In genomic region chr5:74998716-74999512, GRCm38 (mm10) we compare ENCODE assay signal across 8 mouse cellular contexts. TPM values are rescaled to one million over a fixed set of nuclear protein-coding genes. Genes with fewer than 3 reads are reported as not detected.
A peak's percentile ranks its signal among the peaks of the same experiment; 100 is the strongest.
DNase-seq lines count a peak whose midpoint lies in the region; ATAC-seq and TF ChIP-seq lines count a peak whose summit lies in the region.

No protein-coding gene starts in this region.

- no peak overlapping the region for H3K27ac ChIP-seq in kidney, postnatal 0 days
- no peak overlapping the region for H3K27ac ChIP-seq in forebrain, postnatal 0 days (ENCODE audit: low read depth, low read length)
- no peak overlapping the region for H3K27ac ChIP-seq in midbrain, embryonic 16.5 days (ENCODE audit: low read length)

- H3K9me3 ChIP-seq in kidney, postnatal 0 days (replicated peaks; ENCODE audit: low read length): no peaks in the 10 kb centered on the region
- no peaks in the 10 kb centered on the region for H3K9me3 ChIP-seq in forebrain, postnatal 0 days (ENCODE audit: low read length)
- no peaks in the 10 kb centered on the region for H3K9me3 ChIP-seq in midbrain, embryonic 16.5 days (replicated peaks; ENCODE audit: control insufficient read depth, low read length, poor library complexity, severe bottlenecking)

- no peaks in the 10 kb centered on the region for H3K27me3 ChIP-seq in kidney, postnatal 0 days (ENCODE audit: insufficient read depth, low read length)
- H3K27me3 ChIP-seq in forebrain, postnatal 0 days (ENCODE audit: insufficient read depth, low read length): no peaks in the 10 kb centered on the region
- peaks cover 39% of the 10 kb centered on the region for H3K27me3 ChIP-seq in midbrain, embryonic 16.5 days (ENCODE audit: control insufficient read depth, insufficient read depth, low read depth, low read length)

- H3K9ac ChIP-seq in kidney, postnatal 0 days (ENCODE audit: low read depth, low read length): no peak overlapping the region
- no peak overlapping the region for H3K9ac ChIP-seq in forebrain, postnatal 0 days
- H3K9ac ChIP-seq in midbrain, embryonic 16.5 days (ENCODE audit: low read depth, low read length): no peak overlapping the region

- no peak overlapping the region for H3K4me2 ChIP-seq in kidney, postnatal 0 days (ENCODE audit: low read length)
- no peak overlapping the region for H3K4me2 ChIP-seq in forebrain, postnatal 0 days (ENCODE audit: low read depth)
- no peak overlapping the region for H3K4me2 ChIP-seq in midbrain, embryonic 16.5 days (ENCODE audit: low read length)

- 52% methylated on average over 12 of the region's 12 CpGs for WGBS in kidney, postnatal 0 days
- WGBS in forebrain, postnatal 0 days: 15% methylated on average over 12 of the region's 12 CpGs
- 15% methylated on average over 12 of the region's 12 CpGs for WGBS in midbrain, embryonic 16.5 days

- H3K4me1 ChIP-seq in kidney, postnatal 0 days (replicated peaks; ENCODE audit: insufficient read depth, low read length): no peaks in the 10 kb centered on the region
- no peaks in the 10 kb centered on the region for H3K4me1 ChIP-seq in forebrain, postnatal 0 days (ENCODE audit: insufficient read depth)
- H3K4me1 ChIP-seq in midbrain, embryonic 16.5 days (ENCODE audit: control insufficient read depth, insufficient read depth, low read length): no peaks in the 10 kb centered on the region

- peaks cover 14% of the 10 kb centered on the region for H3K36me3 ChIP-seq in kidney, postnatal 0 days (ENCODE audit: insufficient read depth, low read length)
- H3K36me3 ChIP-seq in forebrain, postnatal 0 days (ENCODE audit: insufficient read depth): peaks cover 16% of the 10 kb centered on the region; the same call in 1 of the 2 replicates
- peaks cover 6% of the 10 kb centered on the region; the same call in 1 of the 2 replicates for H3K36me3 ChIP-seq in midbrain, embryonic 16.5 days (ENCODE audit: control insufficient read depth, insufficient read depth, low read length)

- TF ChIP-seq POLR2A in brain, embryonic 14.5 days (IDR thresholded peaks at IDR 0.05; ENCODE audit: borderline replicate concordance, extremely low read depth, insufficient read depth, insufficient read length, poor library complexity, severe bottlenecking): no peak

- no peak; the same call in 1 of the 2 replicates for ATAC-seq in kidney, postnatal 0 days (replicated peaks; ENCODE audit: low FRiP score, low read depth)
- peak; percentile 70 for ATAC-seq in forebrain, postnatal 0 days
- peak; percentile 69 for ATAC-seq in midbrain, embryonic 16.5 days

- no peak overlapping the region for H3K4me3 ChIP-seq in kidney, postnatal 0 days (replicated peaks; ENCODE audit: low read depth, low read length)
- no peak overlapping the region for H3K4me3 ChIP-seq in forebrain, postnatal 0 days (ENCODE audit: low read depth, low read length)
- H3K4me3 ChIP-seq in midbrain, embryonic 16.5 days (ENCODE audit: low read depth, low read length): no peak overlapping the region

- DNase-seq in kidney, postnatal 0 days (ENCODE audit: low spot score): peak; percentile 11
- no peak for DNase-seq in kidney, adult 9 months
- peak; percentile 97 for DNase-seq in brain, embryonic 14.5 days (ENCODE audit: low read depth)
- peak; percentile 66 for DNase-seq in forebrain, postnatal 0 days
- no peak for DNase-seq in spleen, adult 18-20 months
- no peak for DNase-seq in adrenal gland, postnatal 10 days
- no peak for DNase-seq in B cell, adult 2 months

- no peak for TF ChIP-seq CTCF in kidney, postnatal 0 days (IDR thresholded peaks at IDR 0.05; ENCODE audit: low read depth)
- TF ChIP-seq CTCF in brain, embryonic 14.5 days (IDR thresholded peaks at IDR 0.05; ENCODE audit: borderline replicate concordance, extremely low read depth, insufficient read depth, insufficient read length): no peak
- TF ChIP-seq CTCF in forebrain, postnatal 0 days (IDR thresholded peaks at IDR 0.05; ENCODE audit: low read depth): no peak

RNA-seq across cellular contexts. Expression of gene Chic2, which starts 45.7 kb away (rescaled TPM):
- polyA plus RNA-seq in kidney, postnatal 0 days (2015; fragmentation: Nextera tagmentation; extraction: Ambion mirVana): 43.3 and 51.3 TPM in 2 replicates
- polyA plus RNA-seq in brain, embryonic 14.5 days (2012; rRNA removed): 27.9 and 31.6 TPM in 2 replicates
- 13.3 and 39.1 TPM in 2 replicates for total RNA-seq in forebrain, postnatal 0 days (2014; rRNA removed)
- polyA plus RNA-seq in forebrain, postnatal 0 days (2015; fragmentation: Nextera tagmentation; extraction: Ambion mirVana): 35.8 and 37.7 TPM in 2 replicates
- polyA plus RNA-seq in midbrain, embryonic 16.5 days (2015; fragmentation: Nextera tagmentation; extraction: Ambion mirVana): 26.2 and 28.1 TPM in 2 replicates
- total RNA-seq in adrenal gland, postnatal 10 days (2021): 10 to 100 TPM; 34.2 to 38.2 TPM

Comparison
In these comparisons a context has a peak if more than half of its experiments do, and no peak if none do; other contexts are left out.
1. DNase-seq: peak in kidney, postnatal 0 days (single experiment), brain, embryonic 14.5 days (single experiment) and forebrain, postnatal 0 days (single experiment); none in kidney, adult 9 months (single experiment), spleen, adult 18-20 months (0 of 2), adrenal gland, postnatal 10 days (single experiment) and B cell, adult 2 months (0 of 2).